Mouse (Mus musculus): ENCODE measurements around the gene Gm428. TPM values are rescaled to one million over a fixed set of nuclear protein-coding genes. Genes with fewer than 3 reads are reported as not detected.
"Not testable (repeated sequence)": the region's sequence is repeated elsewhere in the genome, so short reads cannot be mapped to it uniquely, and the experiment has no call there.

Gm428 gene
- not detected for polyA plus RNA-seq (2017; shearing (Covaris generic))

DNA sequence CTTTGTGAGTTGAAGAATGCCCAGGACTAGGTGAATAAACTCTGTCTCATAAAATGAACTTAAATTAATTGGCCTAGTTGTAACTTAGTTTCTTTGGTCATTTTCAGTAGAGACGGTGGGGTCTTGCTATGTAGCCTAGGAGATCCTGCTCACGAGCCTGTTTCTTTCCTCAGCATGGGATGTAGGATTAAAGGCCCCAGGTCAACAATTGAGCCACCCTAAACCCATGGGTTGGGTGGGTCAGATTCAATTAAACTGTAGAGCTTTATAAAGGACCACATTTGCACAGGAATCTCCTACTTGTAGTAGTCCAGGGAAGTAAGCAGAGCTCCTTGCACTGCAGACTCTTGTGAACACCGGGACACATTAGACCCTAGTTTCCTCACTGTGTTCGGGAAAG lies at the start of gene Gm428:
TSS of gene Gm428 (plus strand) at position 301 of the 400 bp plus-strand sequence.
- ATAC-seq: not testable (repeated sequence)

GRCm38 (mm10) chr4:73637821-73638220 lies 45.5 kb upstream of the Gm428 start, which contains the start of gene Gm11236:
Gene Gm11236, plus strand, starts transcription at chr4:73638121.
- not testable (repeated sequence) for ATAC-seq

DNA sequence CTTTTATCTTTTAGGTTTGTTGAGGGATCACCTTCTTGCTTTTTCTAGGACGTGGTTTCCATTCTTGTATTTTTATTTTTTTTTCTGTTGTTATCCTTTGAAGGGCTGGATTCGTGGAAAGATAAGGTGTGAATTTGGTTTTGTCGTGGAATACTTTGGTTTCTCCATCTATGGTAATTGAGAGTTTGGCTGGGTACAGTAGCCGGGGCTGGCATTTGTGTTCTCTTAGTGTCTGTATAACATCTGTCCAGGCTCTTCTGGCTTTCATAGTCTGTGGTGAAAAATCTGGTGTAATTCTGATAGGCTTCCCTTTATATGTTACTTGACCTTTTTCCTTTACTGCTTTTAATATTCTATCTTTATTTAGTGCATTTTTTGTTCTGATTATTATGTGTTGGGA lies 21.5 kb upstream of the Gm428 start:
- ATAC-seq: not testable (repeated sequence)

DNA sequence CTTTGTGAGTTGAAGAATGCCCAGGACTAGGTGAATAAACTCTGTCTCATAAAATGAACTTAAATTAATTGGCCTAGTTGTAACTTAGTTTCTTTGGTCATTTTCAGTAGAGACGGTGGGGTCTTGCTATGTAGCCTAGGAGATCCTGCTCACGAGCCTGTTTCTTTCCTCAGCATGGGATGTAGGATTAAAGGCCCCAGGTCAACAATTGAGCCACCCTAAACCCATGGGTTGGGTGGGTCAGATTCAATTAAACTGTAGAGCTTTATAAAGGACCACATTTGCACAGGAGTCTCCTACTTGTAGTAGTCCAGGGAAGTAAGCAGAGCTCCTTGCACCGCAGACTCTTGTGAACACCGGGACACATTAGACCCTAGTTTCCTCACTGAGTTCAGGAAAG lies 15.3 kb upstream of the Gm428 start, which contains the start of gene Gm11239:
TSS of gene Gm11239 (plus strand) at position 301 of the 400 bp plus-strand sequence.
- ATAC-seq: not testable (repeated sequence)

- no peak for ATAC-seq
Measured at GRCm38 (mm10) chr4:73718761-73719160, 35.4 kb downstream of the Gm428 start.

DNA sequence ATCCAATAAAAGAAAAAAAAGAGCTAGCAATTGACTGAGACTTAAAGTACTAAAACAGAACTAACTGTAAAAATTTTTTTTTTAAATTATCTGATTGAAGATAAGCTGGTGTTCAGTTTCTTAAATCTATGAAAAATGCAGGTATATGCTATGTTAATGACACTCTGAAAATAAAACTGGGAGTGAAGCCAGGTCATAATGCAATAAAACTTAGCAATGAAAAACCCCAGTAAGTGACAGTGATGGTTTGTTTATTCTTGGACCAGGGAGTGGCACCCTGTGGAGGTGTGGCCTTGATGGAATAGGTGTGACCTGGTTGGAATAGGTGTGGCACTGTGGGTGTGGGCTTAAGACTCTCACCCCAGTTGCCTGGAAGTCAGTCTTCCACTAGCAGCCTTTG lies 36.5 kb downstream of the Gm428 start:
- ATAC-seq: no peak

Other genes starting within 250 kb of the Gm428 start
- not detected for gene Gm11238, start 75.6 kb upstream of the Gm428 start, polyA plus RNA-seq (2017; shearing (Covaris generic))
- gene Gm11237, start 60.5 kb upstream of the Gm428 start, polyA plus RNA-seq (2017; shearing (Covaris generic)): not detected
- gene Gm11236, start 45.4 kb upstream of the Gm428 start, polyA plus RNA-seq (2017; shearing (Covaris generic)): not detected
- not detected for gene Gm11239, start 15.2 kb upstream of the Gm428 start, polyA plus RNA-seq (2017; shearing (Covaris generic))
- not detected for gene Rasef, start 107.5 kb downstream of the Gm428 start, polyA plus RNA-seq (2017; shearing (Covaris generic))
- gene Gm11758, start 192.8 kb downstream of the Gm428 start, polyA plus RNA-seq (2017; shearing (Covaris generic)): not detected
- not detected for gene Gm11757, start 207.6 kb downstream of the Gm428 start, polyA plus RNA-seq (2017; shearing (Covaris generic))
- gene Gm13871, start 222.4 kb downstream of the Gm428 start, polyA plus RNA-seq (2017; shearing (Covaris generic)): not detected
- gene Gm11756, start 237.2 kb downstream of the Gm428 start, polyA plus RNA-seq (2017; shearing (Covaris generic)): not detected

All from inflammation-experienced regulatory T-cells, adult 6 months (primary cell).